Mouse (Mus musculus) ES-Bruce4 (cell line): ENCODE measurements around the gene Wnt10b.

Experiments used
- CTCF ChIP-seq: IDR thresholded peaks from one replicate; pipeline ENCODE4 v1.8.1; 2011; ENCODE audit warnings: low read depth, low read length
- POLR2A ChIP-seq: IDR thresholded peaks from one replicate; pipeline ENCODE4 v1.8.1; 2011; ENCODE audit warnings: low read length; ENCODE audit not compliant: insufficient read depth

- TF ChIP-seq CTCF (no peak), POLR2A (no peak)
Measured at GRCm38 (mm10) chr15:98798903-98799302, 21.0 kb upstream of the Wnt10b start.
